Mouse (Mus musculus): ENCODE data around the gene Tnrc6b. TPM values are rescaled to one million over a fixed set of nuclear protein-coding genes. Genes with fewer than 3 reads are reported as not detected.
"Not testable (repeated sequence)": the region's sequence is repeated elsewhere in the genome, so short reads cannot be mapped to it uniquely, and the experiment has no call there.

Gene Tnrc6b
- total and polyA plus RNA-seq, 3 experiments: 14.2 to 146 (median 24.5) TPM

- Histone ChIP-seq H3K27me3 (ENCODE audit: insufficient read depth, low read length) (no peaks in the 10 kb centered on the region), H3K9me3 (replicated peaks) (no peaks in the 10 kb centered on the region), H3K4me1 (ENCODE audit: insufficient read depth, low read depth, low read length) (peaks cover 1% of the 10 kb centered on the region; the same call in 1 of the 2 replicates), H3K36me3 (replicated peaks) (no peaks in the 10 kb centered on the region), H3K4me3 (ENCODE audit: low read depth, low read length) (no peak overlapping the region)
- DNase-seq (ENCODE audit: low spot score) (no peak), ATAC-seq (ENCODE audit: extremely low read depth, insufficient number of reproducible peaks, low FRiP score, poor library complexity, severe bottlenecking) (no peak)
- TF ChIP-seq POLR2AphosphoS5 (IDR thresholded peaks at IDR 0.05; ENCODE audit: insufficient replicate concordance, low read depth, low read length) (no peak), GATA2 (IDR thresholded peaks at IDR 0.05; ENCODE audit: borderline replicate concordance, low read depth, low read length) (no peak), CTCF (IDR thresholded peaks at IDR 0.05; ENCODE audit: low read depth, low read length) (no peak), GATA1 (IDR thresholded peaks at IDR 0.05; ENCODE audit: borderline replicate concordance, low read length) (no peak), TAL1 (conservative IDR thresholded peaks at IDR 0.05; ENCODE audit: low read depth, low read length) (no peak)
These were observed 19.9 kb downstream of the Tnrc6b start for GRCm38 (mm10) chr15:80731043-80731442.

GRCm38 (mm10) chr15:80731511-80731910 is 20.4 kb downstream of the Tnrc6b start:
- H3K9me3 ChIP-seq (replicated peaks): no peaks in the 10 kb centered on the region
- DNase-seq (ENCODE audit: low spot score) (no peak), ATAC-seq (ENCODE audit: extremely low read depth, insufficient number of reproducible peaks, low FRiP score, poor library complexity, severe bottlenecking) (no peak)
- no peak for TF ChIP-seq GATA2 (IDR thresholded peaks at IDR 0.05; ENCODE audit: borderline replicate concordance, low read depth, low read length)
- TF ChIP-seq TAL1 (conservative IDR thresholded peaks at IDR 0.05; ENCODE audit: low read depth, low read length): no peak
- no peak for TF ChIP-seq GATA1 (IDR thresholded peaks at IDR 0.05; ENCODE audit: borderline replicate concordance, low read length)
- no peak for TF ChIP-seq CTCF (IDR thresholded peaks at IDR 0.05; ENCODE audit: low read depth, low read length)
- TF ChIP-seq POLR2AphosphoS5 (IDR thresholded peaks at IDR 0.05; ENCODE audit: insufficient replicate concordance, low read depth, low read length): no peak
- peaks cover 1% of the 10 kb centered on the region; the same call in 1 of the 2 replicates for H3K4me1 ChIP-seq (ENCODE audit: insufficient read depth, low read depth, low read length)
- H3K36me3 ChIP-seq (replicated peaks): no peaks in the 10 kb centered on the region
- no peak overlapping the region for H3K4me3 ChIP-seq (ENCODE audit: low read depth, low read length)
- H3K27me3 ChIP-seq (ENCODE audit: insufficient read depth, low read length): no peaks in the 10 kb centered on the region

GRCm38 (mm10) chr15:80732266-80733030 is 21.3 kb downstream of the Tnrc6b start:
- TF ChIP-seq GATA2 (IDR thresholded peaks at IDR 0.05; ENCODE audit: borderline replicate concordance, low read depth, low read length) (no peak), TAL1 (conservative IDR thresholded peaks at IDR 0.05; ENCODE audit: low read depth, low read length) (no peak), GATA1 (IDR thresholded peaks at IDR 0.05; ENCODE audit: borderline replicate concordance, low read length) (no peak), POLR2AphosphoS5 (IDR thresholded peaks at IDR 0.05; ENCODE audit: insufficient replicate concordance, low read depth, low read length) (no peak), CTCF (IDR thresholded peaks at IDR 0.05; ENCODE audit: low read depth, low read length) (no peak)
- ATAC-seq (ENCODE audit: extremely low read depth, insufficient number of reproducible peaks, low FRiP score, poor library complexity, severe bottlenecking): no peak
- H3K4me1 ChIP-seq (ENCODE audit: insufficient read depth, low read depth, low read length): peaks cover 9% of the 10 kb centered on the region
- H3K36me3 ChIP-seq (replicated peaks): no peaks in the 10 kb centered on the region
- no peaks in the 10 kb centered on the region for H3K27me3 ChIP-seq (ENCODE audit: insufficient read depth, low read length)
- no peak for DNase-seq (ENCODE audit: low spot score)
- no peak overlapping the region for H3K4me3 ChIP-seq (ENCODE audit: low read depth, low read length)
- H3K9me3 ChIP-seq (replicated peaks): no peaks in the 10 kb centered on the region

- ATAC-seq (ENCODE audit: extremely low read depth, insufficient number of reproducible peaks, low FRiP score, poor library complexity, severe bottlenecking) (no peak), DNase-seq (ENCODE audit: low spot score) (no peak)
- H3K36me3 ChIP-seq (replicated peaks): peaks cover 5% of the 10 kb centered on the region
- H3K4me3 ChIP-seq (ENCODE audit: low read depth, low read length): no peak overlapping the region
- no peaks in the 10 kb centered on the region for H3K27me3 ChIP-seq (ENCODE audit: insufficient read depth, low read length)
- no peaks in the 10 kb centered on the region for H3K9me3 ChIP-seq (replicated peaks)
- no peak for TF ChIP-seq TAL1 (conservative IDR thresholded peaks at IDR 0.05; ENCODE audit: low read depth, low read length)
- TF ChIP-seq POLR2AphosphoS5 (IDR thresholded peaks at IDR 0.05; ENCODE audit: insufficient replicate concordance, low read depth, low read length): no peak
- no peak for TF ChIP-seq CTCF (IDR thresholded peaks at IDR 0.05; ENCODE audit: low read depth, low read length)
- TF ChIP-seq GATA1 (IDR thresholded peaks at IDR 0.05; ENCODE audit: borderline replicate concordance, low read length): no peak
- no peak for TF ChIP-seq GATA2 (IDR thresholded peaks at IDR 0.05; ENCODE audit: borderline replicate concordance, low read depth, low read length)
- peaks cover 28% of the 10 kb centered on the region for H3K4me1 ChIP-seq (ENCODE audit: insufficient read depth, low read depth, low read length)
These were observed 24.2 kb downstream of the Tnrc6b start for GRCm38 (mm10) chr15:80735300-80735699.

GRCm38 (mm10) chr15:80735708-80736107 is 24.6 kb downstream of the Tnrc6b start:
- not testable (repeated sequence) for H3K4me3 ChIP-seq (ENCODE audit: low read depth, low read length); H3K9me3 ChIP-seq (replicated peaks); ATAC-seq (ENCODE audit: extremely low read depth, insufficient number of reproducible peaks, low FRiP score, poor library complexity, severe bottlenecking); H3K27me3 ChIP-seq (ENCODE audit: insufficient read depth, low read length); H3K36me3 ChIP-seq (replicated peaks); DNase-seq (ENCODE audit: low spot score)
- H3K4me1 ChIP-seq (ENCODE audit: insufficient read depth, low read depth, low read length): peaks cover 29% of the 10 kb centered on the region

- H3K36me3 ChIP-seq (replicated peaks): peaks cover 5% of the 10 kb centered on the region
- ATAC-seq (ENCODE audit: extremely low read depth, insufficient number of reproducible peaks, low FRiP score, poor library complexity, severe bottlenecking) (no peak), DNase-seq (ENCODE audit: low spot score) (no peak)
- no peak overlapping the region for H3K4me3 ChIP-seq (ENCODE audit: low read depth, low read length)
- H3K4me1 ChIP-seq (ENCODE audit: insufficient read depth, low read depth, low read length): peaks cover 29% of the 10 kb centered on the region
- no peaks in the 10 kb centered on the region for H3K9me3 ChIP-seq (replicated peaks)
- H3K27me3 ChIP-seq (ENCODE audit: insufficient read depth, low read length): no peaks in the 10 kb centered on the region
- TF ChIP-seq GATA2 (IDR thresholded peaks at IDR 0.05; ENCODE audit: borderline replicate concordance, low read depth, low read length): no peak
- no peak for TF ChIP-seq GATA1 (IDR thresholded peaks at IDR 0.05; ENCODE audit: borderline replicate concordance, low read length)
- no peak for TF ChIP-seq CTCF (IDR thresholded peaks at IDR 0.05; ENCODE audit: low read depth, low read length)
- TF ChIP-seq TAL1 (conservative IDR thresholded peaks at IDR 0.05; ENCODE audit: low read depth, low read length): no peak
- no peak for TF ChIP-seq POLR2AphosphoS5 (IDR thresholded peaks at IDR 0.05; ENCODE audit: insufficient replicate concordance, low read depth, low read length)
These were observed 25.4 kb downstream of the Tnrc6b start for GRCm38 (mm10) chr15:80736553-80736952.
